Mouse (Mus musculus) cerebellum, adult 11 months (tissue): ENCODE results near the gene Apoc4.

Experiments
- DNase-seq: peaks from one replicate; pipeline ENCODE4 v3.0.0; 2022

The Apoc4 gene

GRCm38 (mm10) chr7:19681202-19681694, at the start of gene Apoc4, which contains the start of gene Gm44805:
Apoc4 (minus strand) TSS chr7:19681479.
Gm44805 (minus strand) TSS chr7:19681423.
- DNase-seq = no peak

DNA sequence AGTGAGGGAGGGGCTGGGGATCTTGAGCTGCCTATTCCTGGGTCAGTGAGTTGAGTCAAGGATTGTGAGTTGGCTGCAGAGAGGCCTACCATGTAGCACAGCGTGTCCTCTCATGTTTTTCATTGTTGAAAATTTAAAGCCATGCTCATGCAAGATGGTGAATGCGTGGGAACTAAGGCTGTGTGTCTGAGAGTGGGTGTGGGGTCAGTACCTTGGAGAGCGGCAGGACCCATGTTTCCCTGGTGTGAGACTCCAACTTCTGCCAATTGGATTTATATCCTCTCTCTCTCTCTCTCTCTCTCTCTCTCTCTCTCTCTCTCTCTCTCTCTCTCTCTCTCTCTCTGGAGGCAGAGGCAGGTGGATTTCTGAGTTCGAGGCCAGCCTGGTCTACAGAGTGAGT, 45.3 kb upstream of the Apoc4 start:
- DNase-seq = no peak

- DNase-seq = no peak
These were observed 42.9 kb upstream of the Apoc4 start for GRCm38 (mm10) chr7:19724167-19724566.

DNA sequence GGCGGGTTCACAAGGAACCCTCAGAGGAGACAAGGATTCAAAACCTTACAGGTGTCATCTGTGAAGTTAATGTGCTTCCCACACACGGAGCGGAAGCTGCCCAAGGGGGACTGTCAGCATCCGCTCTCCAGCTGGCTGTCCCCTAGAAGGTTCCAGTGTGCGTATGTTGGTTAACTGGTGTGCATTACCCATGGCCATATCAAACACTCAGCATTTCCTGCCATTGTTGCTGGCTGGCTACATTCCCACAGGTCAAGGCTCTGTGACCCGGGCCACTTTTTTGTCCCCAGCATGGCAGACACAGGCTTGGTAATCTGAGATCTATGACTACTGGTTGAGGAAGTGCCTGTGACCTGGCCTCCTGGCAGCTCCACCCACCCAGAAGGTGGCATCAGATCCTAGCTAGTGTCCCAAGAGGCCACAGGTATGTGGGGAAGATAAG, 41.5 kb upstream of the Apoc4 start:
- DNase-seq = no peak

DNA sequence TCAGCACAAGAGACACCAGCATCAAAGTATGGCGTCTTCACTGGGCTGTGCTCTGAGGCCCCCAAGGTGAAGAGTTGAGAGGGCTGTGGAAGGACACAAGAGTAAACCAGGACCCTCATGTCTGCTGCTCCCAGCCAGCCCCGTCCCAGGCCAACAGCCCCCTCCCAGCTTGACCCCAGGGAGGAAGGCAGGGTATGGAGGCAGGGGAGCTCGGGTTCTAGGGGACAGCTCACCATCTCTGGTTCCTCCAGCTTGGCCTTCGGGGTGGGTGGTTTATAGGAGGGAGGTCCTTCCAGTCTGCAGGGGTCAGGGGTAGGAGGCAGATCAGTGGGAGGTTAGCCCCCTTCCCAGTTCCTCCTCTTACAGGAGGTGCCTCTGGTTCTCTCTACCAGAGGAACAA, 37.9 kb upstream of the Apoc4 start:
- no peak for DNase-seq

DNA sequence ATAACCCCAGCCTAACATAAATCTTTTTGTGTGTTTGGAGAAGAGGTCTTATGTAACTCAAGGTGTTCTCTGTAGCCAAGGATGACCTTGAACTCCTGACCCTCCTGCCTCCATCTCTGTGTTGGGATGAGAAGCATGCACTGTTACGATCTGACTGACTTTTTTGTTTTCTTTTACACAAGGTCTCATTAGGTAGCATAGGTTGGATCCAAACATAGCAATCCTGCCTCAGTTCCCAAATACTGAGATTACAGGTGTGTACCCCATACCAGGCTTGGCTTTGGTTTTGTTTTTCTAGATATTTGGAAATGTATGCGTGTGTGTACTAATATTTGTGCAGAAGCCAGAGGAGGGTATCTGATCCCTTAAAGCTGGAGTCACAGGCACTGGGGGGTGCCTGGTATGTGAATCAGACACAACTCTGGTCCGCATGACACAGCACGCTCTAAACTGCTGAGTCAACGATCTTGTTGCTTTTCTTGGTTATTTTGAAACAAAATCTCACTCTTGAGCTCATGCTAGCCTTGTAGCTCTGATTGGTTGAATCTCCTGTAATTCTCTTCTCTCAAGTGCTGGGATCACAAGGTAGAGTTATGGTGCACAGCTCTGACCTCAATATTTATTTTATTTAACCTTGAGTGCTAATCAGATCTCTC, 37.1 kb upstream of the Apoc4 start:
- DNase-seq = no peak

DNA sequence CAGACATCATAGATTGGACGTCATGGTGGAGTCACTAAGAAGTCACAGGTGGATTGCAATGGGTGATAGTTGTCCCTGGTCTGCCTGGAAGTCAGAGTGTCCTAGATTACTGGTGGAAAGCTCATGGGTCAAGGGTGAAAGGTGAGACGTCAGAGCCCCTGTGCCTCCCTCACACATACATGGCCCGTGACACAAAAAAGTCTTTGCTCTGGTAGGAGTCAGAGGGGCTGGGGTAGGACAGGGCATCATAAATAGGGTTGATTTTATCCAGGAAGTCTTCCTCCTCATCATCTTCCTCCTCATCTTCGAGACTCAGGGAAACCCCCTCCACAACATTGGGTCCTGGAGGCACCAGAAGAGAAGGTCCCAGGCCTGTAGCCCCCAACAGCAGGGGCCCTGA, 36.1 kb upstream of the Apoc4 start:
- no peak for DNase-seq

- no peak for DNase-seq
These were observed 35.5 kb upstream of the Apoc4 start for GRCm38 (mm10) chr7:19716822-19717221.

- no peak for DNase-seq
These were observed 34.9 kb upstream of the Apoc4 start for GRCm38 (mm10) chr7:19716055-19716682.

GRCm38 (mm10) chr7:19715239-19716054, 34.2 kb upstream of the Apoc4 start, which contains the start of gene Tomm40:
Tomm40 (minus strand) TSS chr7:19715438.
- DNase-seq = peak; percentile 99

GRCm38 (mm10) chr7:19714836-19715235, 33.6 kb upstream of the Apoc4 start:
- no peak for DNase-seq

DNA sequence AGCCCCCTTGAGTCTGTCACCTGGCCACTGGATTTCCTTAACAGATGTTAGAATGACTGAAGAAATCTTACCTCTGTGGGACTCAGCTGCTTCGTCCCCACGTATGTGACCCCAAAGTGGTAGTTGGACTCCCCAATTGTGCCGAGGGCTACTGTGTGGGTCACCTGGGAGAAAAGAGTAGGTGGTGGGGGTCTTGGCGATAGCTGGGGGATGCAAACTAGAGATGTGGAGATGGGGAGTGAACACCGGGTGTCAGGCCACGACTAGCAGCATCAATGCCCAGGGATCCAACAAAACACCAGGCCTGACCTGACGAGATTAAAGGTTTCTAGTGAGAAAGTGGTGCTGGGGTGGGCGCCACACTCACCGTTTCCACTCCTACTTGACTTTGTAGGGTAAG, 32.3 kb upstream of the Apoc4 start:
- DNase-seq = no peak

- peak; percentile 44 for DNase-seq
These were observed 31.9 kb upstream of the Apoc4 start for GRCm38 (mm10) chr7:19713196-19713595.

DNA sequence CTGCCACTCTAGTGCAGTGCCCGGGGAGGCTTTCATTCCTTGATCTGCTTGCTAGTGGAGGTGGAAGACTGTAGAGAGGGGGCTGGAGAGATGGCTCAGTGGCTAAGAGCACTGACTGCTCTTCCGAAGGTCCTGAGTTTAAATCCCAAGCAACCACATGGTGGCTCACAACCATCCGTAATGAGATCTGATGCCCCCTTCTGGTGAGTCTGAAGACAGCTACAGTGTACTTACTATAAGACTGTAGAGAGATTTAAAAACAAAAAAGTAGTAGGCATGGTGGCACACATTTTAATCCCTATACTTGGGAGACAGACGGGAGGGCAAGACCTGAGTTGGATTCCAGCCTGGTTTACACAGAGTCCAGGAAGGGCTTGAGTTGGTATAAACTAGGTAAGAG, 31.1 kb upstream of the Apoc4 start:
- no peak for DNase-seq

DNA sequence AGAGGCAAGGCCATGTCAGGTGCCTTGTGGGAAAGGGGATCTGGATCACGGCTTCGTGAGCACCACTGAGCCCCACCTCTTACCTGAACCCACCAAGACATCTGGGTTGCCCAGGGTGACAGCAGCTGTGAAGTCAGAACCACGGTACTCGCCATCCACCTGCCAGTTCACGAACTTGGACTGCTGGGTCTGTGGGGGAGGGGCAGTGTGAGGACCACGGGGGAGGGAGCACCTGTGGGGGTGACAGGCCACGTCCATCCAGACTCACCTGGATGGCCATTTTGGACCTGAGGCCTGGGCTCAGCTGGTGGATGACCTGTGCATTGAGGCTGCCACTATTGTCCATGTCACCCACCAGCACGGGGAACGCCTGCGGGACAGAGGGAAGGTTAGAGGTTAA, 29.4 kb upstream of the Apoc4 start:
- no peak for DNase-seq

DNA sequence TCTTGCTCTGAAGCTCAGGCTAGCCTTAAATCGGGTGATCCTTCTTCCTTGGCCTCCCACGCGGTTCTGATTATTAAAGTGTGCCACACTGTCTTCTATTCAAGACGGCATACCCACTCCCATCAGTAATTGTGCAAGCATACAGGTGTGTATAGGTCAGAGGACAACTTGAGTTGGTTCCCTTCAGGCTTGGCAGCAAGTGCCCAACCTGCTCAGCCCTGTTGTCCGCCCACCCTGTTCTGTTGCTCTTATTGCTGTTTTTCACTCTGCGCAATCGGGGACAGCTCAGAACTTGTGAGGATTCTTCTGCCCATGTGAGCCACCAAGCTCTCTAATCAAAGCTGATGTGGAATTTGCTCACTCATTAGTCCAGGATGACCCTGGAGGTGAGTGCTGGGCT, 24.0 kb upstream of the Apoc4 start:
- DNase-seq = no peak

DNA sequence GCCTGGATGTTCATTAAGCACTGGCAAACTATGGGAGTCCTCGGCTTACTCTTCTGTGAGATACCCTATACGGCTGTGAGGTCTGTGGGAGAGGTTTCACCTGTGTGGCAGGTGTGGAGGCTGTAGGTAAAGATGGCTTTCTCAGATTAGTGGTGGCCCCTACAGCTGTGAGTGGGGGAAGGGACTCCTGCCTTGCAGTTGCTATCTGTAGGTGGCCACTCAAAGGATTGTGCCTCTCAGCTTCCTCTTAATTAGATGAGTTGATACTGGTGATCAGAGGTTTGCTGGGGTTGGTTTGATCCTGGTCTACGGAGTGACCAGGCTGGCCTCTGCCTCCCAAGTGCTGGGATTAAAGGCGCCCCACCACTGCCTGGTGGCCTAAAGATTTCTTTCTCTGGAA, 23.2 kb upstream of the Apoc4 start:
- DNase-seq = no peak

DNA sequence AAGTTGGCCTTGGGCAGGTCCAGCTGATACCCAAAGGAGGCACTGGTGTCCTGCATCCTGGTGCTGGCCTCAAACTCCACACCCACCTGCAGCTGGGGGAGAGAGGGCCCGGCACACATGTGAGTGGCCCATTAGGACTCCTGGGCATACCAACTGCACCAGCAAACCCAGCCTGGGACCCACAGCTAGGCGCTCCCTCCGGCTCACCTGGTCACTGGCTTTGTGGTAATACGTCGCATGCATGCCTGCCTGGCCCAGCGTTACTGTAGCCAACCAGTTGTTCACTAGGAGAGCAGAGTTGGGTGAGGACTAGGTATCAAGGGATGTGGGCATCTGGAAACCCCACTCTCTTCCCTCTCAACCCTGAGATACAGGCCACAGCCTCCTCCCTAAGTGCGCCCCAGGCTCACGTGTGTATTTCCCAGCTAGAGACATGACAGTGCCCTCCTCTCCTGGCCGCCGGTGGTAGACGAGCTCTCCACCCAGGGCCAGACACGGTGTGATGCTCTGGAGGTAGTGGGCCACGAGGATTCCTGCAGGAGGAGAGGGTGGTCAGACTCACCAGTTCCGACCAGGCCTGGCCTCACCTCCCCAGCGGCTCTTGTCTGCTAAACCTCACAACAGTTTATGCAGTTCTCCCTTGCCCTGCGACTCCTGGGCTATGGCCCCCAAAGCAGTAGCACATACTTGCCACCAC, 21.7 kb upstream of the Apoc4 start:
- no peak for DNase-seq

- DNase-seq = no peak
These were observed 19.9 kb upstream of the Apoc4 start for GRCm38 (mm10) chr7:19701069-19701761.

GRCm38 (mm10) chr7:19700299-19701068, 19.2 kb upstream of the Apoc4 start:
- DNase-seq = no peak

DNA sequence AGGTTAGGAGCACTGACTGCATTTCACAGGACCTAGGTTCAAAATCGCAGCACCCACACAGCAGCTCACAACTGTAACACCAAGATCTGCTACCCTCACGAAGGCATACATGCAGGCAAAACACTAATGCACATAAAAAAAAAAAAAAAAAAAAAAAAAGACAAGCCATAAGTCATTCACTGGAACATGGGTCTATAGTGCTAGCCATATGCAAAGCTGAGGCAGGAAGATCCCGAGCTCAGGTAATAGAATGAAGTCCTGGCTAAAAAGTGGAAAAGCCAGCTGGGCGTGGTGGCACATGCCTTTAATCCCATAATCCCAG, 18.5 kb upstream of the Apoc4 start:
- DNase-seq = no peak
